Mouse (Mus musculus) megakaryocyte-erythroid progenitor cell, adult 5-6 weeks (primary cell): ENCODE measurements around the gene Rchy1. TPM values are rescaled to one million over a fixed set of nuclear protein-coding genes. Genes with fewer than 3 reads are reported as not detected.

ENCODE experiments used
- ATAC-seq: replicated peaks from 2 replicates; pipeline ENCODE4 v1.8.0; 2016; ENCODE audit warnings: mild to moderate bottlenecking, inconsistent platforms; ENCODE audit not compliant: severe bottlenecking, poor library complexity, low FRiP score, low TSS enrichment
- total RNA-seq, 2 experiments: library from RNA; stranded (forward) in 1 of 2; stranded (reverse) in 1 of 2; fragments of 200-1000, 215-1000 nt in 1 of 2; fragments of >200 nt in 1 of 2; fragmentation: Nextera tagmentation in 1 of 2; gene quantifications; 2 replicates each; pipeline ENCODE4 v1.2.3; 2014 to 2017

The Rchy1 gene
- 46.6 and 56.5 TPM in 2 replicates for total RNA-seq (2014; fragmentation: Nextera tagmentation)
- 60.0 and 64.2 TPM in 2 replicates for total RNA-seq (2017)

- ATAC-seq = peak; percentile 95
These were observed at the start of gene Rchy1 for GRCm38 (mm10) chr5:91962639-91963440. Gene Rchy1 (minus strand): TSS chr5:91963068.

- ATAC-seq = no peak
These were observed 48.9 kb upstream of the Rchy1 start for GRCm38 (mm10) chr5:92011756-92012155.

GRCm38 (mm10) chr5:92009827-92010226 lies 47.0 kb upstream of the Rchy1 start:
- peak; percentile 74 for ATAC-seq

- ATAC-seq = peak; percentile 68
These were observed 40.1 kb upstream of the Rchy1 start for GRCm38 (mm10) chr5:92003011-92003410.

- no peak; the same call in 1 of the 2 replicates for ATAC-seq
These were observed 37.9 kb upstream of the Rchy1 start for GRCm38 (mm10) chr5:92000770-92001169.

- no peak for ATAC-seq
These were observed 31.7 kb upstream of the Rchy1 start for GRCm38 (mm10) chr5:91994546-91994945.

- no peak for ATAC-seq
These were observed 30.2 kb upstream of the Rchy1 start for GRCm38 (mm10) chr5:91993061-91993460.

- ATAC-seq = no peak
These were observed 28.5 kb upstream of the Rchy1 start for GRCm38 (mm10) chr5:91991191-91991937.

- no peak for ATAC-seq
These were observed 26.4 kb upstream of the Rchy1 start for GRCm38 (mm10) chr5:91989261-91989660.

GRCm38 (mm10) chr5:91987799-91988198 lies 24.9 kb upstream of the Rchy1 start:
- ATAC-seq = no peak

GRCm38 (mm10) chr5:91987236-91987635 lies 24.4 kb upstream of the Rchy1 start, which contains the start of gene Odaph:
Gene Odaph (plus strand): TSS chr5:91987475.
- no peak for ATAC-seq

- no peak for ATAC-seq
These were observed 22.9 kb upstream of the Rchy1 start for GRCm38 (mm10) chr5:91985721-91986120.

- ATAC-seq = no peak
These were observed 20.6 kb upstream of the Rchy1 start for GRCm38 (mm10) chr5:91983490-91983889.

- no peak for ATAC-seq
These were observed 18.4 kb upstream of the Rchy1 start for GRCm38 (mm10) chr5:91981176-91981840.

- ATAC-seq = no peak
These were observed 14.5 kb upstream of the Rchy1 start for GRCm38 (mm10) chr5:91977397-91977770.

- peak; percentile 58 for ATAC-seq
These were observed 13.9 kb upstream of the Rchy1 start for GRCm38 (mm10) chr5:91976566-91977396.

GRCm38 (mm10) chr5:91975758-91976157 lies 12.9 kb upstream of the Rchy1 start:
- no peak for ATAC-seq

GRCm38 (mm10) chr5:91974002-91974401 lies 11.1 kb upstream of the Rchy1 start:
- ATAC-seq = no peak

GRCm38 (mm10) chr5:91972046-91972445 lies 9.2 kb upstream of the Rchy1 start:
- ATAC-seq = no peak
